10 mouse cellular contexts compared by ENCODE assay signal in the genomic region with DNA sequence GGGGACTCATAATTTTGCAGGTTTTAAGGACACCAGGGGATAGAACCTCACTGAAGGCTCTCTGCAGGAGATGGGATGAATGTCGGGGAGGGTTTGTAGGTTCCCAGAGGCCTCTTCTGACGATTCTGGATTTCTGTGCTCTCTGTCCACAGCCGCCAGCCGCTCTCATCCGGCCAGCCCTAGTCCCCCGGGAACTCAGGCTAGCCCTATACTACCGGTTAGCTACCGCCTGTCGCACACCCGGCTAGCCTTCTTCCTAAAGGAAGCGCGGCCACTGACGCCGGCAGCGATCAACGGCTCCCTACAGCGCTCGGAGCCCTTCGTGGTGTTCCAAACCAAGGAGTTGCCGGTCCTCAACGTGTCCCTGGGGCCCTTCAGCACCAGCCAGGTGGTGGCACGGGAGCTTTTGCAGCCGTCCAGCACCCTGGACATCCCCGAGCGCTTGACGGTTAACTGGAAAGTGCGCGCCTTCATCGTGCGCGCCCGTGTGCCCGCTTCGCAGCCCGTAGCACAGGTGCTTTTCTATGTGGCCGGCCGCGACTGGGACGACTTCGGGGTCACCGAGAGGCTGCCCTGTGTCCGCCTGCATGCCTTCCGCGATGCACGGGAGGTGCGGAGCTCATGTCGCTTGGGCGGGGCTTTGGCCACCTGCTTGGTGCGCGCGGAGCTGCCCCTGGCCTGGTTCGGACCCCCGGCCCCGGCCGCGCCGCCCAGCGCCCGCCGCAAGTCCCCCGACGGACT. TPM values are rescaled to one million over a fixed set of nuclear protein-coding genes. Genes with fewer than 3 reads are reported as not detected.
A peak's percentile ranks its signal among the peaks of the same experiment; 100 is the strongest.
DNase-seq lines count a peak whose midpoint lies in the region; ATAC-seq lines count a peak whose summit lies in the region.
"Had no signal": no experiment of that assay in that cellular context is flagged by ENCODE, and none has a peak within 500 bp of the region (broad histone marks: within the 10 kb centered on the region; RNA-seq: fewer than 3 reads in every experiment).

No protein-coding gene starts in this region.

- no peak overlapping the region for H3K9ac ChIP-seq in heart, embryonic 12.5 days
- H3K9ac ChIP-seq in midbrain, embryonic 11.5 days (ENCODE audit: low read length) = no peak overlapping the region; the same call in 1 of the 2 replicates

- peaks cover 10% of the 10 kb centered on the region; the same call in 1 of the 2 replicates for H3K4me1 ChIP-seq in heart, embryonic 12.5 days (replicated peaks)
- peaks cover 21% of the 10 kb centered on the region for H3K4me1 ChIP-seq in hindbrain, embryonic 10.5 days (replicated peaks)
- peaks cover 4% of the 10 kb centered on the region for H3K4me1 ChIP-seq in midbrain, embryonic 11.5 days (ENCODE audit: control insufficient read depth, insufficient read depth, low read length)

- WGBS in heart, embryonic 12.5 days = 2% methylated on average over 62 of the region's 62 CpGs
- 2% methylated on average over 62 of the region's 62 CpGs for WGBS in hindbrain, embryonic 10.5 days
- WGBS in midbrain, embryonic 11.5 days = under 1% methylated on average over 59 of the region's 62 CpGs

- no peak for ATAC-seq in heart, embryonic 12.5 days (ENCODE audit: insufficient number of reproducible peaks, low FRiP score)
- peak; percentile 16; the same call in 1 of the 2 replicates for ATAC-seq in midbrain, embryonic 11.5 days (ENCODE audit: low FRiP score)

- H3K9me3 ChIP-seq in heart, embryonic 12.5 days (replicated peaks) = no peaks in the 10 kb centered on the region
- H3K9me3 ChIP-seq in hindbrain, embryonic 10.5 days = no peaks in the 10 kb centered on the region
- no peaks in the 10 kb centered on the region for H3K9me3 ChIP-seq in midbrain, embryonic 11.5 days (ENCODE audit: control insufficient read depth, low read length)

- no peaks in the 10 kb centered on the region for H3K36me3 ChIP-seq in heart, embryonic 12.5 days
- H3K36me3 ChIP-seq in hindbrain, embryonic 10.5 days = no peaks in the 10 kb centered on the region
- no peaks in the 10 kb centered on the region for H3K36me3 ChIP-seq in midbrain, embryonic 11.5 days (ENCODE audit: control insufficient read depth, insufficient read depth, low read length)

- no peak overlapping the region for H3K27ac ChIP-seq in heart, embryonic 12.5 days (ENCODE audit: poor library complexity, severe bottlenecking)
- peak overlapping the region; percentile 40; the same call in 1 of the 2 replicates for H3K27ac ChIP-seq in hindbrain, embryonic 10.5 days
- H3K27ac ChIP-seq in midbrain, embryonic 11.5 days (ENCODE audit: low read depth, low read length) = no peak overlapping the region

- DNase-seq in heart, adult 8-10 months (ENCODE audit: low spot score) = no peak
- peak; percentile 31 for DNase-seq in WW6 (ENCODE audit: low read depth, low spot score)
- peak; percentile 35 for DNase-seq in hindbrain, embryonic 10.5 days (ENCODE audit: low spot score)
- DNase-seq in midbrain, embryonic 11.5 days (ENCODE audit: low spot score, missing footprints) = peak; percentile 90
- no peak for DNase-seq in cerebellum, adult 11 months
- no peak for DNase-seq in gastrocnemius, adult 18-20 months (ENCODE audit: low spot score)
- DNase-seq in adrenal gland, adult (ENCODE audit: inconsistent age in 2 of 2, low spot score in 1 of 2) = no peak
- DNase-seq: kidney, postnatal 25 days had no signal

- H3K27me3 ChIP-seq in heart, embryonic 12.5 days (replicated peaks) = peaks cover 91% of the 10 kb centered on the region
- peaks cover 96% of the 10 kb centered on the region for H3K27me3 ChIP-seq in hindbrain, embryonic 10.5 days (ENCODE audit: insufficient read depth, poor library complexity, severe bottlenecking)
- H3K27me3 ChIP-seq in midbrain, embryonic 11.5 days (ENCODE audit: control insufficient read depth, insufficient read depth, low read length) = peaks cover 39% of the 10 kb centered on the region

- H3K4me2 ChIP-seq in heart, embryonic 12.5 days = peak overlapping the region; percentile 68
- H3K4me2 ChIP-seq in midbrain, embryonic 11.5 days = peak overlapping the region; percentile 47

- peak overlapping the region; percentile 39 for H3K4me3 ChIP-seq in heart, embryonic 12.5 days
- H3K4me3 ChIP-seq in hindbrain, embryonic 10.5 days = peak overlapping the region; percentile 56
- H3K4me3 ChIP-seq in midbrain, embryonic 11.5 days (ENCODE audit: low read depth, low read length) = peak overlapping the region; percentile 28

RNA-seq across cellular contexts. Expression of gene Tmem132e, which starts 45.6 kb away (rescaled TPM):
- 0.08 and 0.20 TPM in 2 replicates for polyA plus RNA-seq in heart, embryonic 12.5 days (2016; fragmentation: Nextera tagmentation; extraction: Ambion mirVana)
- total RNA-seq in heart, adult 8-10 months (2022) = 1 to 10 TPM in 1 of 4 experiments, under 1 TPM in 3; 0.22 to 1.1 (median 0.46) TPM
- 1.4 and 1.7 TPM in 2 replicates for polyA plus RNA-seq in hindbrain, embryonic 10.5 days (2016; fragmentation: Nextera tagmentation; extraction: Ambion mirVana)
- polyA plus RNA-seq in midbrain, embryonic 11.5 days (2014; fragmentation: Nextera tagmentation; extraction: Ambion mirVana) = 1.0 and 1.6 TPM in 2 replicates
- total RNA-seq in gastrocnemius, adult 18-20 months (2021) = not detected
- polyA plus RNA-seq: C2C12 had no signal

Comparison
In these comparisons a context has a peak if more than half of its experiments do, and no peak if none do; other contexts are left out.
1. DNase-seq: peak in WW6 (single experiment), hindbrain, embryonic 10.5 days (single experiment) and midbrain, embryonic 11.5 days (single experiment); none in heart, adult 8-10 months (single experiment), cerebellum, adult 11 months (single experiment), gastrocnemius, adult 18-20 months (single experiment) and adrenal gland, adult (0 of 2).
2. Peak in every context shown above with its lines, with median percentiles within 50 percentile points of each other: H3K4me3 ChIP-seq.